Mouse (Mus musculus) E14TG2a.4 (cell line): ENCODE results near the gene 4930480E11Rik.

Experiments used
- CTCF ChIP-seq: conservative IDR thresholded peaks from 2 replicates; pipeline ENCODE4 v1.5.1; 2014; ENCODE audit warnings: low read length
- NANOG ChIP-seq: IDR thresholded peaks from 2 replicates; pipeline ENCODE4 v1.6.1; 2014; ENCODE audit warnings: borderline replicate concordance, low read length, mixed read lengths
- POU5F1 ChIP-seq: IDR thresholded peaks from 2 replicates; pipeline ENCODE4 v1.6.1; 2014; ENCODE audit warnings: low read length, borderline replicate concordance

- TF ChIP-seq CTCF: no peak
- TF ChIP-seq POU5F1: no peak
- no peak for TF ChIP-seq NANOG
Observed at GRCm38 (mm10) chrX:78369343-78369742, at the start of gene 4930480E11Rik.
